Mouse (Mus musculus): ENCODE data around the gene Vps25.

Vps25 gene

DNA sequence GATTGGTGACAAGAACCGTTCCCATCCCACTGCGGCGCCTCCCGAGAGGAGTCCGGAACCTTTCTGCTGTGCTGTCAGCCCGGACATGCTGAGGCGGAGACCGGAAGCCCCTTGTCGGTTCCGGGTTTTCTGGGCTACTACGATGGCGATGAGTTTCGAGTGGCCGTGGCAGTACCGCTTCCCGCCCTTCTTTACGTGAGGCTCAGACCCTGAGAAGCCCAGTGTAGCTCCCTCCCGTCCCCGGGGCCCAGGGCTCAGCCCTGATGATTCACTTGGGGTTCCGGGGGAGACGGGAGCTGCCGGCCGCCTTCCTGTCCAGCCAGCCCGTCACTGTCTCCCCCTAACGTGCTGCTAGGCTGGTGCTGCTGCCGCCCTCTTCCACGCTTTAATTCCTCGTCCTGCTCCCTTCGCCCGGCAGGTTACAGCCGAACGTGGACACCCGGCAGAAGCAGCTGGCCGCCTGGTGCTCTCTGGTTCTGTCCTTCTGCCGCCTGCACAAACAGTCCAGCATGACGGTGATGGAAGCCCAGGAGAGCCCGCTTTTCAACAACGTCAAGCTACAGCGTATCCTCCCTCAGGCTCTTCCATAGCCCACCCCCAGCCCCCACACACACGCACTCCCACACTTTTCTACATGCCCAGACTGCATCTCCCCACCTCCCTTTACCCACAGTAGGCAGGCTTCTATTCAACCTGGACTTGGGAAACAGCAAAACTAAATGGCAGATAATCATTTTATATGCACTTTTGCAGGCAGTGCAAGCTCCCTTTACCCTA is at the start of gene Vps25:
Vps25 (plus strand) TSS at position 95 of the 777 bp plus-strand sequence.
- DNase-seq = peak; percentile 90

DNA sequence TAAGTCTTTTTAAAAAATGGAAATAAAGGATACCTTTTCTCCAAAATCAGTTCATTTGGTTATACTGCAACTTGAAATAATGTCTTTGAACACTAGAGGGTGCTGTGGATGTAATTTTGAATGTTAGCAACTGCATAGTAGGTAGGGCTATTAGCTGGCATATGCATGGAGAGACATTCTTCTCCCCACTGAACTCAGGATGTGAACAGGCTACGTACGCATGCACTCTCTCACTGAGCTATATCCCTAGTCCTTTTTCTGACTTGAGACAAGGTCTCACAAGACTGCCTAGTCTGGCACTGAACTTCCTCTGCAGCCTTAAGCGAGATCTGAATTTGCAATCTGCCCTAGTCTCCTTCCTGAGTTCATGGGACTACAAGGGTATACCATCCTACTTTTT is 41.5 kb upstream of the Vps25 start:
- no peak for DNase-seq

DNA sequence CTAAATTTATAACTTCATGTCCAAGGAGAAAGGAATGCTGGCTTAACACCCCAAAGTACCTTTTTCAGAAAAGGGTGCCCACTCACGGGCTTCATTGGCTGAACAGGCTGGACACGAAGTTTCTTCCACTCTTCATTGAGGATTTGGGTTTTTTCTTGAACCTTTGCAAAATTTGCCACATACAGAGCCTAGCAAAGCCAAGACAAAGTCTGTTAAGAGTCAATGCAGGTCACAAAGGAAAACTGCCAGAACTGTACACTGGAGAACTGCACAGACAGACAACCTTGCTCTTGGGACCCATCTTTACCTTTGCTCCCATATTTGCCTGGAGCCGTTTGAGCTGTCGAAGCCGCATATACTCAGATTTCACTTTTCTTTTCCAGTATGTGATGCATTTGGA is 36.6 kb upstream of the Vps25 start:
- no peak for DNase-seq

DNA sequence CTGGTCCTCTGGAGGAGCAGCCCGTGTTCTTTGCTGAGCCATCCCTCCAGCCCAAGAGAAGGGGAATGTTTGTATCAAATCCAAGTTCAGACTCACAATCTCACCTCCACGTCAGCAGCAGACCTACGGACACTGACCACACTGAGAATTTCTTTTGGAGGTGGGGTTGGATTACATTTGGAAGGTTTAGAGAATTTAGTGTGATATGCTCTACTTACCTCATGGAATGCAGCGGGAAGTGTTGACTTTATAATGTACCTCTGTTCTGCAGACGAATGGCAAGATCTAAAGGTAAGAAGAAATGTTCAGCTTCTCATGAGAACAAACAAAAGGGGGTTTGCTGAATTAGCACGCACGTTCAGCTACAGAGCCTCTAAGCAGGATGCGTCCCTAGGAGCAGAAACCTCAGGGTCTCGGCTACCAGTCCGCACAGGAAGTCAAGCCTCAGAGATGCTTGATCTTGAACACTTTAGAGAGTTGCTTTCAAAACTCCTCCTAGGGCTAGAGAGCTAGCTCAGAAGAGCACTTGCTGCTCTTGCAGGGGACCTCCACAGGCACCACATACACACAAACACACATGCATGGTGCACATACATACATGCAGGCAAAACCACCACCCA is 35.0 kb upstream of the Vps25 start:
- no peak for DNase-seq

DNA sequence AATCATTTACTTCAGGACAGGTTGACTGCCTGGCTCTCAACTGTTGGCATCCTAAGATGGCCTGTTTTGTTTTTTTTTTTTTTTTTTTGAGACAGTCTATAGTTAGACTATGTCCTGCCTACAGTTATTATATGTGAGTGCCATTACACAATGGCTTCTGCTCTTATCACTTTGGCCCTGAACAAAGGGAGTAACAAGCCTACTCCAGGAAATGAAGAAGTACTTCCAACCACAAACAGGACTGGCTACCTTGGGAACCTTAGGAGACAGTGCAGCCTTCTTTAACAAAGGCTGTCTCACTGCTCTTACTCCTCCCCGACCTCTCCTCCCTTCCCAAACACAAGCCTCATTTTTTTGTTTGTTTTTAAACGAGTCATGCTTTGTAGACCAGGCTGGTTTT is 32.7 kb upstream of the Vps25 start:
- DNase-seq = no peak

DNA sequence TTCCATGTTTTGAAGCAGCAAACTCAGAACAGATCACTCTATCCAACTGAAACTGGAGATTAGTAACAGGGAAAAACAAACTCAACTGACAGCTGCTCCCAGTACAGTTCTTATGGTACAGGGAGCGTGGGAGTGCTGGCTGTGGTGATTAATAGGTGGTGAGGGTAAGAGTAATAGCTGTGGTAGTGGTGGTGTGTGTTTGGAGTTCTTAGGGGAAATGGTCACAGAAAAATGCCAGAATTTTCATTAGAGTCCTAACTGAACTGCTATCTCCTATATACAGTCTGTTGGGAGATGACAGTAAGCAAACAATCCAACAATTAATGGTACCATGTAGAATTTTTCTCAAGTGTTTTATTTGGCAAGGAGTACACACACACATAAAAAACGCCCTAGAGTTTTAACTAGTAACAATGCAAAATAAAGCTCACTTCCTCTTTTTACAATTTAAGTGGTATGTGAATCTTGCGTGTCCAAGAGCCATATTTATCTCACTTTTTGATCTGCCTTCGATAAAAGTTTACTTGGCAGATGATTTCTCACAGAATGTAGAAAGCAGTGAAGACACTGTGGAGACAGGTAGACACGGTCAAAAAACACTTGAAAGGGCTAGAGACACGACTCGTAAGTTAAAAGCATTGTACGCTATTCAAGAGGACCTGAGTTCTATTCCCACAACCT is 32.1 kb upstream of the Vps25 start:
- no peak for DNase-seq

DNA sequence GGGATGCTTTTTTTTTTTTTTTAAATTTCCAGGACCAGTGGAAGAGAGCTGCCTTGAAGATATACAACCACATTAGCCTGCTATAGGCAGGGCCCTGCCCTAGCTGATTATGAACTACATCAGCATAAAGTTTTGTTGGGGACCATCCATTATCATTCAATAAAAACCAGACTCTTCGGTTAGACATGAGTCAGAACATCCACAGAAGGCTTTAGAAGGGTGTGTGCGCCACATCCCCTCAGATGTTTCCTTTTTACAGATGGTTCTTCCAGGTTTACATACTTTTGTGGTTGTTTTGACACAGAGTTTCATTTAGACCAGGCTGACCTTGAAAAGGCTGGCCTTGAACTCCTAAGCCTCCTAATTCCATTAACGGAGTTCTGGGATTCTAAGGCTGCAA is 29.2 kb upstream of the Vps25 start:
- no peak for DNase-seq

DNA sequence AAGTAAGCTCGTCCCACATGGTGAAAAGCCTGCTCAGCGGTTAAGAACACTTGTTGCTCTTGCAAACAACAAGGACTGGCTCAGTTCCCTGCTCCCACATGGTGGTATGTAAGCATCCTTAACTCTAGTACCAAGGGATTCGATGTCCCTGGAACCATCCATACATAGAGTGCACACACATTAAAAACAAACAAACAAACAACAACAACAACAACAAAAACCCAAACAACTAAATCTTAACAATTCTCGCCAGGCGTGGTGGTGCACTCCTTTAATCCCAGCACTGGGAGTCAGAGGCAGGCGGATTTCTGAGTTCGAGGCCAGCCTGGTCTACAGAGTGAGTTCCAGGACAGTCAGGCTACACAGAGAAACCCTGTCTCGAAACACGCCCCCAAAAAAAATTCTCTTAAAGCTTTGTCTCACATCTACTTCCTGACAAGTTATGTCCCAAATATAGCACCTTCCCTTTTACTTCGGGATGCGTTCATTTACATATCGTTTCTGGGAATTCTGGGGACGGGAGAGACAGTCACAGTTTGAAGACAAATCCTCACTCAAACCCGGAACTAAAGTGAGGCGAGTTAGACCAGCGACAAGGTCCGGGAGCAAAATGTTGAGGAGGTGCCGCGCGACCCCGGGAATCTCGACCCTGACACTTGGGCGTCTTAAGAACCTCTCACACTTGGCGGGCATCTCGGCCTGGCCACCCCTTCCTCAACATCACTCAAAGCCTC is 28.0 kb upstream of the Vps25 start:
- no peak for DNase-seq

DNA sequence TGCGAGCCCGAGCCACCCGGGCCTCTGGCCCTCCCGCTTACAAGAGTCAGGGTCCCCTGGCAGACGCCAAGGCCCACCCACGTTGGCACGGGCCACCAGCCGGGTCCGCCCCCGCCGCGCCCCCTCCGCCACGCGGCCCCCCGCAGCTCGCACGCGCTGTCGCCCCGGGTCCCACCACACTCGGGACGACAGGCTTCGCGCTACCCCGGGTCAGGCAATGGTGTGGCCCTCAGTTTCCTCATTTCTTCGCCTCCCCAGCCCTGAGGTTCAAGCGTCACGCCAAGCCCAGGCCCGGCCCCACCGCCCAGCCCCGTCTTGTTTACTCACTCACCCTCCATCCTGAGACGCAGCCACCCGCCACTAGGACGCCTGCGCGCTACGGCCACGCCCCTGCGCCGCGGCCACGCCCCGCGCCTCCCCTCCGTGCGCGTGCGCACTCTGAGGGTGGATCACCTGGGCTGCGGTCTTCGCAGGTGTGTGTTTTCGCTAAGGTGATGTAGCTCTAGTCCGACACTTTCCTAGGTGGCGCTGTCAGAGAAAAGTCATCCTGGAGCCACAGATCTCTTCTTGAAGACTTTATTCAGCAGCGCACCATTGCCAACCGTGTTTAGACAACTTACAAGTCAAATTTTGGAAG is 27.3 kb upstream of the Vps25 start, which contains the start of gene Ezh1:
Ezh1 (minus strand) TSS at position 399 of the 637 bp plus-strand sequence.
- peak; percentile 92 for DNase-seq

DNA sequence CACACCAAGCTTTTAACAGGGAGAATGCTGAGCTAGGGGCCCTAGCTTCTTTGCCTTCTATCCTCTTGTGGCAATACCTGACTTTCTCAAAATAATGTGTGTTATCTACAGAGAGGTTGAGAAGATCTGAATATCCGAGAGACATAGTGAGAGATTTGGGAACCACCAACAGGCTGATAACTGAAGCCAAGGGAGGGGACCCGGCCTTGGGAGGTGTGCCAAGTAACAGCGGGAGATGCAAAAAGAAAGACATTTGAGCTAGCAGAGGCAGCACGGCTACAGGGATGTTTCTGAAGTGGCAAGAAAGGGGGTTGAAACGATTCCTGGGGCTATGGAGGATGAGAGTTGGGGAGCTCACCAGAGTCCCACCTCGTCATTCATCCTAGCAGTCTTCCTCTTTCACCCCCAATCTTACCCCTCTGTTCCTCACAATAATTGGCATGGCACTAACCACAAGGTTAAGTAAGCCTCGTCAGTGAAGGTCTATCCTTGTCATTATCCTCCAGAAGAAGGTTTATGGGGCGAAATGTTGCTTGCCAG is 24.1 kb upstream of the Vps25 start:
- DNase-seq = no peak

DNA sequence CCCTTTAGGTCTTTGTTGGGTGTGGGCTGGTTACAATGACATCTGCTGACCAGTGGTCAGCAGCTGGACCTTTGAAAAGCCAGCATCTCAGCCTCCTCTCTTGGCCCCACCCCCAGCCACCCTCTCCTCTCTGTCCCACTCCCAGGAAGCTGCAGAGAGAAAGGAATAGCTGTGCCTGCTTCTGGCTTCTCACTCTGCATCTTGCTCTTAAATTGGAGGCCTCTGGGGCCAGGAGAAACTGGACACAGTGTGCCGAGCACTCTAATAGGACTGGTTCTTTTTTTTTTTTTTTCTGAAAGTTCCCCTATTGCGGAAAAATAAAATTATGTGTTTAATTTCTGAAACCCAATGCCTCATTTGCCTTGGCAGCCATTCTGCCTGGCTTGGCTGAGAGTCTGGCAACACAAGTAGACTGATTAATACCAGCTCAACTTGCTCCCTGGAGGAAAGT is 23.4 kb upstream of the Vps25 start:
- DNase-seq = no peak

DNA sequence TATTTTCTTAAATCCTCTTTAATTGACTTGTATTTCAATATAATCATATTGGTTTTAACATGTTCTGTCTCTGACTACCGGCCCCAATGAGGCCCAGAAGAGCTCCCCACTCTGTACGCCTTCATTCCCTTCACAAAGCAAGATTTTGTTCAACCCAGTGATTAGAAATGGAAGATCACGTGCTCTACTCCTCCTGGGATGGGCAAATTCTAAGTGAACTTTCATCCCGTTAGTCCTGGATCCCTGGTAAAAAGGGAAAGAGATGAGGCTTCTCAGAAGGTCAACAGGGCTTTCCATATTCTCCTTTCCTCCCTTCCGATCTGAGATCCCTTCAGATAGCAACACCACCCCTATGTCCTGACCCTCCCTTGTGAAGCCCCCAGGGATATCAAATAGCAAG is 23.0 kb upstream of the Vps25 start:
- DNase-seq = no peak

DNA sequence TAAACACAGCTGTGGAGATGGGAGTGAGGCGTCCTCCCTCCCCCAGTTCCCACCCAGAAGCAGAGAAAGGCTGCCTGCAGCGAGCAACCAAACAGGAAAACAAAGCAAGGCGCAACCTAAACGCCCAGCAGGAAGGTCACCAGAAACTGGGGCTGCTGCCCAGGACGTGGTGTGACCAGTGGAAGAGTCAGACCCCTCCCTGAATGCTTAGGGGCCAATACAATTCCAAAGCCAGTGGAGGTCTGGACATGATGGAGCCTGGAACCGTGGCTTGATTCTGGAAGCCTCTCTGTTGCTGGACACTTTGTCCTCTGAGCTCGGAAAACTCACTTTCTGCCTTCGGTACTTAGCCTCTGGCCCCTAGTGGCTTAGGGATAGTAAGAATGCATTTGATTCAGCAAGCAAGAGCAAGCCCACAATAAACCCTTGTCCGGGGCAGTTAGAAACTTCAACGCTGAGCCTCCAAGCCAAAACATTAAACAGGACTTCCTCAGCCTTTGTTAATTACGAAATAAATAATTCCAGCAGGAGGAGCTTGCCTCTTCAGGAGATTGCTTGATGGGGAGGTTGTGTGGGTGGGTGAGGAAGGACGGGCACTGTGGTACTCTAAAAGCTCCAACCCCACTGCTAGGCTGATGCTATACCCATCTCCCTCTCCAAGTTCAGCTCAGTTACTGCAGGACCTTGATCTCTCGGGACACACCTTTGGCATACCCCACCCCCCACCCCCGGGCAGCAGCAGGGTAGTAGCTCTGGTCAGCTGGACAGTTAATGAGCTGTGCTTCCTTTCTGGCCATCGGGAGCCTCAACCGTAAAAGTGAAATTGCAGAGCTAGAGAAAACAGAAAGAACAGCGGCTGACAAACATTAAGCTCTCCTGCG is 22.3 kb upstream of the Vps25 start:
- no peak for DNase-seq

DNA sequence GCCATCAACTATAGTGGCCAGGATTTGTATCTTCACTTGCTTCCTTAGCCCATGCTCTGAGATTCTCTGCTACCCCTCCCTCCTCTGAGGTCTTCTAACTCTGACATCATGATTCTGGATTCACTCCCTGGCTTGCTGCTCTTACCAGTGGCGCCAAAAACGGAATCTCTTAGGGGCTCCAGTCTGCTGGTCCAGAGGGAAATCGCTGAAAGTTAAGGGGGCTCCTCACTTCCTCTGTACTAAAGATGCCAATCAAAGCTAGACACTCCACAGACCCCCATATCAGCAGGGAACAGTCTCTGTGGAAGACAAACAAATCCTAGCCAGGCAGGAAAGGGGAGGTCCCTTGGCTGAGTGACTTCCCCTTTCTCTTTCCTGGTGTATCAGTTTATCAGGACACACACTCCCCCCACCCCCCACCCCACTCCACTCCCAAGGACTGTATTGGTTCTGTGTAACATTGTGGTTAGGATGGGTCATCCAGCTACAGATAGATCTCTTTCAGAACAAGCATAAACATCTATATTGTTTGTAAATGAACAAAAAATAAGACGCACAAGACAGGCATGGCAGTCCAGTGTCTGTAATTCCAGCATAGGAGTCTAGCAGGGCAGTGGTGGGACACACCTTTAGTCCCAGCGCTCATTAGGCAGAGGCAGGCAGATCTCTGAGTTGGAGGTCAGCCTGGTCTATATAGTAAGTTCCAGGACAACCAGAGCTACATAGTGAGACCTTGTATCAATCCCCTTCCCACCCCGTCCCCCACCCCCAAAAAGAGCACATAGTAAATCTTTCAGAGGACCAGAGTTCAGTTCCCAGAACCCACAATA is 21.3 kb upstream of the Vps25 start:
- DNase-seq = peak; percentile 29

DNA sequence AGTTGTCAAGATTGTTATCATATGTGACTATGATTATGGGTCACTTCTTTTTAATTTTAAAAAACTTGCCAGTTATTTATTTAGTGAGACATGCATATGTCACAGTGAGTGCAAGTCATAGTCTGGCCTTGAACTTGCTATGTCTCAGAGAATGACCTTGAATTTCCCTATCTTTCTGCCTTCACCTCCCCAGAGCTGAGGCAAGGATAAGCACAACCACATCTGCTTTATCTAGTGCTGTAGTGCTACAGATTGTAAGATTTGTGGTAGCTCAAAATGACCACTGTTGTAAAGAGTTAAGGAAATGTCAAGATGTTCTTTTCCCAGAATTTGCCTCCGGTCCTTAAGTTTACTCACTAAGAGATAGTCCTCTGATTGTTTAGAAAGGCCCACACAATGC is 20.3 kb upstream of the Vps25 start:
- no peak for DNase-seq

DNA sequence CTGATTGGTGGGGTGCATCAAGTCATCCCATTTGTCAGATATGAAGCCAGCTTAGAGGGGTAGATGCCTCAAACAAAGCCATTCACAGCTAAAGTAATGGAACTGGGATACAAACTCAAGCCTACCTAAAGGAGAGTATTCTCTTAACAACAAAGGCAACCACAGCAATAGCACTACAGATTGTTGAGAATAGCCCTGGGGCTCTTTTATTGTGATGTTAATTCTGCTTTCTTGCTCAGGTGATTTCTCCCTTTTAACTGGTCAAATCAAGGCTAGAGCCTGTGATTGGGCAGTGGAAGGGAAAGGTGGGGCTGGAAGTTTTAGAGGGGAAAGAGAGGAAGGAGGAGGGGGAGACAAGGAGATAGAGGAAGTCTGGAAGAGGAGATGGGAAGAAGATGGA is 19.4 kb upstream of the Vps25 start:
- DNase-seq = no peak

DNA sequence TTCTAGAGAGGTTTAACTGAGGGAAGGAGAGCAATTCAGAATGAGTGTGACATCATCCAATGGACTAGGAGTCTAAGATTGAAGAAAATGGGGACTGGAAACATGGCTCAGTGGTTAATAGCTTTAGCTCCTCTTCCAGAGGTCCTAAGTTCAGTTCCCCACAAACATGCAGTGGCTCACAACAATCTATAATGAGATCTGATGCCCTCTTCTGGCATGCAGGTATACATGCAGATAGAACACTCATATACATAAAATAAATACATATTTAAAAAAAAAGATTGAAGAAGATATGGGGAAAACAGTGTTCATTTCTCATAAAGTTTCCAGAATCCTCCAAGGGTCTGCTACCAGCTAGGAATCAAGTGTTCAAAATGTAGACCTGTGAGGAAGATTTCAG is 18.1 kb upstream of the Vps25 start:
- DNase-seq = no peak

DNA sequence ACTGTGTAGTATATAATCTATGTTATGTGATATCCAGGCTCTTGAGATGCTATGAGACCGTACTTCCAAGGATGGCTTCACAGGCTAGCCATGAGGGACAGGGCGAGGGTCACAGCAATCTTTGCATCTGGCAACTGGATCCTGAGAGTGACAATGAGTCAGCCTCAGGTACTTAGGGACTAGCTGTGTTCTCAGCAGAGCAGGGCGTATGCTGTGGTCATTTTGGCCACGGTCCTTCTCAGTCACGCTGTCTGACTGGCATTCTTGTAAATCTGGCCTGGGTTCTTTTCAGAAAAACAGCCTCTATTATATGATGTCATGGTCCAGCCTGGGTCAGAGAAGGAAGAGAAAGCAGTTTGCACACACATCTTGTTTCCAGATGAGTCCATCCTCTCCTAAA is 16.7 kb upstream of the Vps25 start:
- DNase-seq = no peak

DNA sequence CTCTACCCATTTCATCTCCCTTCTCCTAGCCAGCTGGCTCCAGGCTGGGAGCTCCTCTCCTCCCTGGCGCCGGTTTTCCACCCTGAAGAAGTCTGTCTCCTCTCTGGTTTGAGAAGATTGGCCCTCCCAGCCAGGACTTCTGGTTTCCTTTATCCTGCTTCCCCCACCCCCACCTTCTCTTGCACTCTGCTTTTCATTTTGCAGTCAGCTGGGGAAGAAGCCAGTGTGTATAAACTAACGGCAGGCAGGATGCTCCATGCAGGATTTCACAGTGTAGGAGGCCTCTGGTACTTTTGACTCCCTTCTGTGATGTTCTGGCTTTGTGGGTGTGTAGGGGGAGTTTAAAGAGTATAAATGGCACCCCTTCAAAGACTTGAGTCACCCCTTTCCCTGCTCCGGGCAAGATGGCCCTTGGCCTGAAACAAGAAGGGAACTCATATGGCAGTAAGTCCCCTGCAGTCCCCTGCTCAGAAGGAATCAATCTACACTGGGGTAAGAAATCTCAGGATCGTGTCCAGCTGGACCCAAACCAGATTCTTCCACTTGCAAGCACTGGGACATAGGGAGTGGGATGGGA is 15.3 kb upstream of the Vps25 start:
- no peak for DNase-seq

DNA sequence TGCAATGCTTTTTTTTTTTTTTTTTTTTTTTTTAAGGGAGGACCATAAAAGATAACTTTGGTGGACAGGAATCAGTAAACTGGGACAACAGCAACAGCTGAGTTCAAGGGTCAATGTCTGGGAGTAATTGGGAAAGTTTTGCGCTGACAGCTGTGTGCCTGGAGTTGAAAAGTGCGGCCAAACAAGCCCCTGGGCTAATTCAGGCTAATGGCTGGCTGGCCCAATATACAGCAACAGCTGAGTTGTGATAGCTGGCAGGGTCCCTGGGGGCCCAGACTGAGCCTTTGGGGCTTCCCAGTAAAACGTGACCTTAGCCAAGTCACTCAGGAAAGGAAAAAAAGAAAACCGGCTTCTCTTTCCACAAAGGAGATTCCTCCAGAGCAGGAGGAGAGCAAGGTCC is 8.4 kb upstream of the Vps25 start:
- DNase-seq = no peak
